Mouse (Mus musculus) embryonic facial prominence, embryonic 11.5 days (tissue): ENCODE measurements around the gene Osbpl8. TPM values are rescaled to one million over a fixed set of nuclear protein-coding genes. Genes with fewer than 3 reads are reported as not detected.

Experiments used
- ATAC-seq: fragments of 200-750 bp; cut with Nextera tagmentation; replicated peaks from 2 replicates; pipeline ENCODE4 v1.8.0; 2017; ENCODE audit warnings: low read depth; ENCODE audit not compliant: insufficient number of reproducible peaks, low FRiP score, low TSS enrichment
- DNase-seq: peaks from one replicate; pipeline ENCODE4 v3.0.0-alpha.2; 2015; ENCODE audit warnings: low spot score
- H3K27ac ChIP-seq: fragments of 300-500 bp; sonication (generic); replicated peaks from 2 replicates; pipeline ENCODE4 v1.5.1; 2014; ENCODE audit warnings: mild to moderate bottlenecking, low read depth, low read length, control low read depth
- H3K27me3 ChIP-seq: fragments of 300-500 bp; sonication (generic); 2 replicates; pipeline ENCODE4 v1.6.1; 2014; ENCODE audit warnings: mild to moderate bottlenecking, low read length, moderate library complexity, mixed read lengths; ENCODE audit not compliant: control insufficient read depth, insufficient read depth
- H3K36me3 ChIP-seq: fragments of 300-500 bp; sonication (generic); replicated peaks from 2 replicates; pipeline ENCODE4 v1.6.1; 2014; ENCODE audit warnings: low read depth, mild to moderate bottlenecking, low read length, moderate library complexity, mixed read lengths; ENCODE audit not compliant: control insufficient read depth, insufficient read depth
- H3K4me1 ChIP-seq: fragments of 300-500 bp; sonication (generic); 2 replicates; pipeline ENCODE4 v1.6.1; 2014; ENCODE audit warnings: low read length, mixed read lengths; ENCODE audit not compliant: control insufficient read depth, insufficient read depth
- H3K4me2 ChIP-seq: fragments of 300-500 bp; sonication (generic); 2 replicates; pipeline ENCODE4 v1.6.1; 2014; ENCODE audit warnings: low read depth, mild to moderate bottlenecking, control low read depth, low read length, moderate library complexity
- H3K4me3 ChIP-seq: fragments of 300-500 bp; sonication (generic); 2 replicates; pipeline ENCODE4 v1.5.1; 2014; ENCODE audit warnings: low read depth, low read length, control low read depth
- H3K9ac ChIP-seq: fragments of 300-500 bp; sonication (generic); replicated peaks from 2 replicates; pipeline ENCODE4 v1.6.1; 2014; ENCODE audit warnings: mild to moderate bottlenecking, control low read depth, low read length
- H3K9me3 ChIP-seq: fragments of 300-500 bp; sonication (generic); replicated peaks from 2 replicates; pipeline ENCODE4 v1.6.1; 2016; ENCODE audit warnings: mild to moderate bottlenecking, low read length, inconsistent platforms, mixed read lengths; ENCODE audit not compliant: control insufficient read depth
- WGBS: fragments of 180-500 bp; shearing (Covaris S2); extraction: QIAGEN DNeasy Blood & Tissue Kit; methylation state at CpG from one replicate; pipeline ENCODE4 v1.1.7; 2014; 5-methylcytosine and 5-hydroxymethylcytosine counted together
- polyA plus RNA-seq: library from polyadenylated mRNA; unstranded; fragments of >200 nt; fragmentation: Nextera tagmentation; extraction: Ambion mirVana; gene quantifications from 2 replicates; pipeline ENCODE4 v1.2.1, GENCODE M21; 2014

Gene Osbpl8
- polyA plus RNA-seq, 1 experiment from 2014 or later = 9.7 TPM

GRCm38 (mm10) chr10:111124767-111125315 is 39.7 kb upstream of the Osbpl8 start:
- 70% methylated on average over 1 of the region's 1 CpGs for WGBS
- H3K27ac ChIP-seq = no peak overlapping the region
- no peak overlapping the region for H3K4me2 ChIP-seq
- H3K4me1 ChIP-seq = no peaks in the 10 kb centered on the region
- H3K36me3 ChIP-seq = no peaks in the 10 kb centered on the region
- no peak for DNase-seq
- ATAC-seq = no peak
- no peak overlapping the region for H3K4me3 ChIP-seq
- H3K27me3 ChIP-seq = no peaks in the 10 kb centered on the region
- H3K9ac ChIP-seq = no peak overlapping the region
- H3K9me3 ChIP-seq = no peaks in the 10 kb centered on the region

GRCm38 (mm10) chr10:111127388-111127787 is 37.2 kb upstream of the Osbpl8 start:
- Histone ChIP-seq H3K4me1 (no peaks in the 10 kb centered on the region), H3K9me3 (no peaks in the 10 kb centered on the region), H3K27ac (no peak overlapping the region), H3K36me3 (no peaks in the 10 kb centered on the region), H3K4me2 (no peak overlapping the region), H3K27me3 (no peaks in the 10 kb centered on the region), H3K4me3 (no peak overlapping the region), H3K9ac (no peak overlapping the region)
- ATAC-seq (no peak), DNase-seq (no peak)
- 89% methylated on average over 10 of the region's 10 CpGs for WGBS

GRCm38 (mm10) chr10:111128493-111128892 is 36.1 kb upstream of the Osbpl8 start:
- Histone ChIP-seq H3K27ac (no peak overlapping the region), H3K4me3 (no peak overlapping the region), H3K4me1 (no peaks in the 10 kb centered on the region), H3K4me2 (no peak overlapping the region), H3K9me3 (no peaks in the 10 kb centered on the region), H3K36me3 (no peaks in the 10 kb centered on the region), H3K9ac (no peak overlapping the region), H3K27me3 (no peaks in the 10 kb centered on the region)
- DNase-seq (no peak), ATAC-seq (no peak)
- WGBS = 83% methylated on average over 3 of the region's 3 CpGs

GRCm38 (mm10) chr10:111129867-111130620 is 34.5 kb upstream of the Osbpl8 start:
- no peaks in the 10 kb centered on the region for H3K36me3 ChIP-seq
- 88% methylated on average over 15 of the region's 15 CpGs for WGBS
- no peak overlapping the region for H3K9ac ChIP-seq
- ATAC-seq = no peak
- no peaks in the 10 kb centered on the region for H3K9me3 ChIP-seq
- no peak overlapping the region for H3K4me3 ChIP-seq
- no peak overlapping the region for H3K27ac ChIP-seq
- H3K4me1 ChIP-seq = no peaks in the 10 kb centered on the region
- no peaks in the 10 kb centered on the region for H3K27me3 ChIP-seq
- no peak for DNase-seq
- H3K4me2 ChIP-seq = no peak overlapping the region

GRCm38 (mm10) chr10:111130872-111131271 is 33.7 kb upstream of the Osbpl8 start:
- 59% methylated on average over 3 of the region's 3 CpGs for WGBS
- no peaks in the 10 kb centered on the region for H3K4me1 ChIP-seq

GRCm38 (mm10) chr10:111133271-111133670 is 31.3 kb upstream of the Osbpl8 start:
- Histone ChIP-seq H3K4me2 (no peak overlapping the region), H3K27me3 (no peaks in the 10 kb centered on the region), H3K9me3 (no peaks in the 10 kb centered on the region), H3K4me3 (no peak overlapping the region), H3K36me3 (no peaks in the 10 kb centered on the region), H3K9ac (no peak overlapping the region), H3K4me1 (no peaks in the 10 kb centered on the region), H3K27ac (no peak overlapping the region)
- ATAC-seq (no peak), DNase-seq (no peak)
- 90% methylated on average over 5 of the region's 5 CpGs for WGBS

More at GRCm38 (mm10) chr10:111130872-111131271, 33.7 kb upstream of the Osbpl8 start:
- no peak overlapping the region for H3K4me2 ChIP-seq
- no peaks in the 10 kb centered on the region for H3K36me3 ChIP-seq
- no peak overlapping the region for H3K4me3 ChIP-seq
- H3K27ac ChIP-seq = no peak overlapping the region
- DNase-seq (no peak), ATAC-seq (no peak)
- no peak overlapping the region for H3K9ac ChIP-seq
- H3K27me3 ChIP-seq = no peaks in the 10 kb centered on the region
- H3K9me3 ChIP-seq = no peaks in the 10 kb centered on the region

- 82% methylated on average over 8 of the region's 8 CpGs for WGBS
- DNase-seq = no peak
Observed at GRCm38 (mm10) chr10:111133936-111134335, 30.6 kb upstream of the Osbpl8 start.

GRCm38 (mm10) chr10:111134412-111134957 is 30.1 kb upstream of the Osbpl8 start:
- H3K4me1 ChIP-seq = no peaks in the 10 kb centered on the region
- no peaks in the 10 kb centered on the region for H3K36me3 ChIP-seq
- H3K4me2 ChIP-seq = no peak overlapping the region
- H3K27me3 ChIP-seq = no peaks in the 10 kb centered on the region
- no peak overlapping the region for H3K4me3 ChIP-seq
- no peak overlapping the region for H3K9ac ChIP-seq
- ATAC-seq = no peak
- no peaks in the 10 kb centered on the region for H3K9me3 ChIP-seq
- WGBS = 87% methylated on average over 9 of the region's 9 CpGs
- DNase-seq = no peak
- H3K27ac ChIP-seq = no peak overlapping the region

More at GRCm38 (mm10) chr10:111133936-111134335, 30.6 kb upstream of the Osbpl8 start:
- Histone ChIP-seq H3K27me3 (no peaks in the 10 kb centered on the region), H3K27ac (no peak overlapping the region), H3K9ac (no peak overlapping the region), H3K4me3 (no peak overlapping the region), H3K4me1 (no peaks in the 10 kb centered on the region), H3K4me2 (no peak overlapping the region), H3K9me3 (no peaks in the 10 kb centered on the region), H3K36me3 (no peaks in the 10 kb centered on the region)
- no peak for ATAC-seq
